Mouse (Mus musculus) lung, adult 2 months (tissue): ENCODE data around the gene Spaca4.

Source experiments
- CTCF ChIP-seq: fragments of 200-500 bp; IDR thresholded peaks from 2 replicates; pipeline ENCODE4 v1.5.1; 2011; ENCODE audit warnings: mild to moderate bottlenecking, low read length, control low read depth; ENCODE audit not compliant: insufficient read depth
- POLR2A ChIP-seq: fragments of 200-500 bp; IDR thresholded peaks from 2 replicates; pipeline ENCODE4 v1.6.1; 2011; ENCODE audit warnings: low read depth, mild to moderate bottlenecking, control low read depth, low read length, borderline replicate concordance; ENCODE audit errors: extremely low read depth

DNA sequence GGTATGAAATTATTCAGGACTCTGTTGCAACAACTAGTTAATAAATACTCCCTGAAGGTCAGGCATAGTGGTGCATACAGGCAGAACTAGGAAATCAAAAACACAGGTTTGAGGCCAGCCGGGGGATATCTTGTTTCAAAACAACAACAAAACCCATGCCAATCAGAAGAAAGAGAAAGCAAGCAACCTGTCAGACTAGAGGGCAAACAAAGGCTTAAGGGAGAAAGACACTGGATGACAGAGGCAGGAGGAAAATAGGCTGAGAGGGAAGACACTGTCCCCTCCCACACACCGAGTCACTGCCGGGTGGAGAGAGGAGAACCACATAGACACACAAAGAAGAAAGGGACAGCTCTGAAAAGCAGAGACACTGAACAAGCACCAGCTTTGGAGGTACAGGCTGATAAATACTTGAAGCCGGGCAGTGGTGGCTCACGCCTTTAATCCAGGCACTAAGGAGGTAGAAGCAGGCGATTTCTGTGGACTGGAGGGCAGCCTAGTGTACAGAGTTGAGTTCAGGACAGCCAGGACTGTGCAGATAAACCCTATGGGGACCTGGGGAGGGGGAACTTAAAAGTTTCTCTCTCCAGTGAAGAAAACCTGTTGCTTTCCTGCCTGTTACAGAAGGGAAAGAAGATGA lies 11.6 kb downstream of the Spaca4 start:
- TF ChIP-seq POLR2A = no peak
- TF ChIP-seq CTCF = no peak
